Comparison of ENCODE assay signal across 26 mouse cellular contexts in genomic region chr3:28587808-28588207, GRCm38 (mm10).
DNase-seq lines count a peak whose midpoint lies in the region; ATAC-seq and TF ChIP-seq lines count a peak whose summit lies in the region.
"Had no signal": no experiment of that assay in that cellular context is flagged by ENCODE, and none has a peak within 500 bp of the region (broad histone marks: within the 10 kb centered on the region; RNA-seq: fewer than 3 reads in every experiment).

No protein-coding gene starts in this region.

- H3K4me2 ChIP-seq in midbrain, embryonic 15.5 days: no peak overlapping the region
- H3K4me2 ChIP-seq in midbrain, embryonic 14.5 days (ENCODE audit: low read length): no peak overlapping the region
- no peak overlapping the region for H3K4me2 ChIP-seq in lung, postnatal 0 days (replicated peaks; ENCODE audit: low read depth, low read length)
- H3K4me2 ChIP-seq: forebrain, embryonic 13.5 days; heart, embryonic 13.5 days; hindbrain, embryonic 14.5 days had no signal

- WGBS in kidney, adult 2 months: 68% methylated on average over 5 of the region's 5 CpGs
- WGBS in midbrain, embryonic 15.5 days: 67% methylated on average over 5 of the region's 5 CpGs
- WGBS in midbrain, embryonic 14.5 days: 84% methylated on average over 5 of the region's 5 CpGs
- 61% methylated on average over 5 of the region's 5 CpGs for WGBS in lung, postnatal 0 days

- peak; percentile 37; the same call in 1 of the 2 replicates for ATAC-seq in midbrain, embryonic 15.5 days (replicated peaks)
- ATAC-seq in midbrain, embryonic 14.5 days (ENCODE audit: low FRiP score, low TSS enrichment): no peak
- no peak for ATAC-seq in lung, postnatal 0 days
- ATAC-seq: activated CD4-positive, CD25-positive, alpha-beta regulatory T cell, adult 4 months; forebrain, embryonic 13.5 days; forebrain, embryonic 16.5 days; hindbrain, postnatal 0 days had no signal

- TF ChIP-seq POLR2A in kidney, adult 2 months (IDR thresholded peaks at IDR 0.05; ENCODE audit: low read depth, low read length): no peak

- no peak for TF ChIP-seq CTCF in kidney, adult 2 months (conservative IDR thresholded peaks at IDR 0.05; ENCODE audit: insufficient read depth, insufficient read length, low read depth, low read length)
- no peak for TF ChIP-seq CTCF in lung, postnatal 0 days (IDR thresholded peaks at IDR 0.05)

- no peaks in the 10 kb centered on the region; the same call in 1 of the 2 replicates for H3K27me3 ChIP-seq in kidney, adult 2 months (replicated peaks; ENCODE audit: control insufficient read depth, insufficient read depth, low read length)
- H3K27me3 ChIP-seq in midbrain, embryonic 15.5 days (replicated peaks): no peaks in the 10 kb centered on the region
- no peaks in the 10 kb centered on the region for H3K27me3 ChIP-seq in midbrain, embryonic 14.5 days (ENCODE audit: control insufficient read depth, insufficient read depth, low read length)
- H3K27me3 ChIP-seq in lung, postnatal 0 days (replicated peaks; ENCODE audit: insufficient read depth, low read length): no peaks in the 10 kb centered on the region
- H3K27me3 ChIP-seq: CH12.LX; forebrain, embryonic 13.5 days; heart, embryonic 13.5 days had no signal

- no peak overlapping the region for H3K9ac ChIP-seq in midbrain, embryonic 15.5 days
- H3K9ac ChIP-seq in midbrain, embryonic 14.5 days (replicated peaks; ENCODE audit: low read length): no peak overlapping the region
- H3K9ac ChIP-seq in lung, postnatal 0 days (replicated peaks; ENCODE audit: low read depth): no peak overlapping the region
- H3K9ac ChIP-seq: forebrain, embryonic 13.5 days; heart, embryonic 13.5 days; hindbrain, embryonic 14.5 days had no signal

- H3K9me3 ChIP-seq in midbrain, embryonic 15.5 days: no peaks in the 10 kb centered on the region
- no peaks in the 10 kb centered on the region for H3K9me3 ChIP-seq in midbrain, embryonic 14.5 days (ENCODE audit: control insufficient read depth, low read length)
- no peaks in the 10 kb centered on the region for H3K9me3 ChIP-seq in lung, postnatal 0 days (ENCODE audit: low read length)
- H3K9me3 ChIP-seq: forebrain, embryonic 10.5 days; forebrain, embryonic 13.5 days; G1E; heart, embryonic 13.5 days had no signal

- H3K4me1 ChIP-seq in kidney, adult 2 months (ENCODE audit: control insufficient read depth, insufficient read depth, low read length): no peaks in the 10 kb centered on the region; the same call in 1 of the 2 replicates
- no peaks in the 10 kb centered on the region for H3K4me1 ChIP-seq in midbrain, embryonic 15.5 days
- H3K4me1 ChIP-seq in midbrain, embryonic 14.5 days (ENCODE audit: control insufficient read depth, insufficient read depth, low read length): no peaks in the 10 kb centered on the region
- no peaks in the 10 kb centered on the region; the same call in 1 of the 2 replicates for H3K4me1 ChIP-seq in lung, postnatal 0 days (ENCODE audit: insufficient read depth, low read depth, low read length)
- H3K4me1 ChIP-seq: forebrain, embryonic 10.5 days; forebrain, embryonic 13.5 days had no signal

- no peaks in the 10 kb centered on the region for H3K36me3 ChIP-seq in kidney, adult 2 months (ENCODE audit: control insufficient read depth, insufficient read depth, low read length)
- H3K36me3 ChIP-seq in midbrain, embryonic 15.5 days (replicated peaks): peaks cover 11% of the 10 kb centered on the region; the same call in 1 of the 2 replicates
- peaks cover 44% of the 10 kb centered on the region for H3K36me3 ChIP-seq in midbrain, embryonic 14.5 days (ENCODE audit: control insufficient read depth, insufficient read depth, low read length)
- no peaks in the 10 kb centered on the region for H3K36me3 ChIP-seq in lung, postnatal 0 days (ENCODE audit: insufficient read depth, low read length)
- H3K36me3 ChIP-seq: forebrain, embryonic 10.5 days; G1E had no signal

- TF ChIP-seq EP300 in lung, postnatal 0 days (IDR thresholded peaks at IDR 0.05): no peak

- peak; percentile 8 for DNase-seq in kidney, adult 2 months
- no peak for DNase-seq in kidney, adult 8-10 months
- no peak for DNase-seq in midbrain, embryonic 14.5 days
- peak; percentile 20 for DNase-seq in Muller cell, postnatal 12 days (ENCODE audit: inconsistent ontology term)
- peak; percentile 67 for DNase-seq in brain, adult 2 months (ENCODE audit: low read depth, low spot score)
- no peak for DNase-seq in lung, postnatal 0 days (ENCODE audit: low spot score)
- DNase-seq: adrenal gland, adult 8-10 months; adrenal gland, postnatal 25 days; B cell, adult 2 months; cerebellum, adult 18-20 months; cerebellum, adult 9-10 months; cerebellum, postnatal 14 days; gastrocnemius, postnatal 25 days; heart, adult 18-20 months; heart, postnatal 14 days; heart, postnatal 4 days had no signal

- H3K27ac ChIP-seq in kidney, adult 2 months (ENCODE audit: insufficient read depth, low read depth, low read length): no peak overlapping the region
- no peak overlapping the region for H3K27ac ChIP-seq in midbrain, embryonic 15.5 days
- no peak overlapping the region for H3K27ac ChIP-seq in midbrain, embryonic 14.5 days (replicated peaks; ENCODE audit: low read depth, low read length)
- no peak overlapping the region for H3K27ac ChIP-seq in lung, postnatal 0 days (ENCODE audit: low read length)
- H3K27ac ChIP-seq: forebrain, embryonic 10.5 days; forebrain, embryonic 13.5 days; heart, embryonic 13.5 days; hindbrain, embryonic 14.5 days; hindbrain, postnatal 0 days had no signal

- no peak overlapping the region for H3K4me3 ChIP-seq in kidney, adult 2 months (ENCODE audit: insufficient read depth, low read depth, low read length)
- H3K4me3 ChIP-seq in midbrain, embryonic 15.5 days: no peak overlapping the region
- H3K4me3 ChIP-seq in midbrain, embryonic 14.5 days (replicated peaks; ENCODE audit: low read depth, low read length): no peak overlapping the region
- H3K4me3 ChIP-seq in lung, postnatal 0 days (ENCODE audit: low read depth, low read length): no peak overlapping the region
- H3K4me3 ChIP-seq: forebrain, embryonic 10.5 days; forebrain, embryonic 13.5 days; heart, embryonic 13.5 days had no signal

Comparison
In these comparisons a context has a peak if more than half of its experiments do, and no peak if none do; other contexts are left out.
1. DNase-seq: peak in kidney, adult 2 months (single experiment), Muller cell, postnatal 12 days (single experiment) and brain, adult 2 months (single experiment); none in kidney, adult 8-10 months (0 of 2), midbrain, embryonic 14.5 days (single experiment) and lung, postnatal 0 days (single experiment).